Mouse (Mus musculus) liver, postnatal 0 days (tissue): ENCODE results near the gene Tmem117. TPM values are rescaled to one million over a fixed set of nuclear protein-coding genes. Genes with fewer than 3 reads are reported as not detected.

Experiments used
- ATAC-seq: fragments of 200-750 bp; cut with Nextera tagmentation; 2 replicates; pipeline ENCODE4 v1.8.0; 2017; ENCODE audit warnings: mild to moderate bottlenecking, moderate library complexity
- DNase-seq: peaks from one replicate; pipeline ENCODE4 v3.0.0-alpha.2; 2016
- H3K27ac ChIP-seq: fragments of 300-500 bp; sonication (generic); 2 replicates; pipeline ENCODE4 v1.5.1; 2014; ENCODE audit warnings: antibody characterized with exemption, moderate library complexity, mild to moderate bottlenecking, low read depth
- H3K27me3 ChIP-seq: fragments of 300-500 bp; sonication (generic); 2 replicates; pipeline ENCODE4 v1.6.1; 2014; ENCODE audit warnings: low read length, control low read depth, mixed read lengths; ENCODE audit not compliant: insufficient read depth
- H3K36me3 ChIP-seq: fragments of 300-500 bp; sonication (generic); replicated peaks from 2 replicates; pipeline ENCODE4 v1.6.1; 2014; ENCODE audit warnings: mild to moderate bottlenecking, control low read depth, low read length, moderate library complexity, mixed read lengths; ENCODE audit not compliant: insufficient read depth
- H3K4me1 ChIP-seq: fragments of 300-500 bp; sonication (generic); 2 replicates; pipeline ENCODE4 v1.6.1; 2014; ENCODE audit warnings: antibody characterized with exemption, mild to moderate bottlenecking, control low read depth; ENCODE audit not compliant: insufficient read depth
- H3K4me2 ChIP-seq: fragments of 300-500 bp; sonication (generic); 2 replicates; pipeline ENCODE4 v1.6.1; 2014; ENCODE audit warnings: low read depth, mild to moderate bottlenecking, low read length, moderate library complexity, mixed read lengths
- H3K4me3 ChIP-seq: fragments of 300-500 bp; sonication (generic); 2 replicates; pipeline ENCODE4 v1.5.1; 2014; ENCODE audit warnings: low read depth, low read length
- H3K9ac ChIP-seq: fragments of 300-500 bp; sonication (generic); replicated peaks from 2 replicates; pipeline ENCODE4 v1.6.1; 2014; ENCODE audit warnings: mild to moderate bottlenecking, moderate library complexity
- H3K9me3 ChIP-seq: fragments of 300-500 bp; sonication (generic); 2 replicates; pipeline ENCODE4 v1.6.1; 2016; ENCODE audit warnings: mild to moderate bottlenecking, control low read depth, low read length, mixed read lengths
- CTCF ChIP-seq: sonication (generic); IDR thresholded peaks from 2 replicates; pipeline ENCODE4 v1.5.1; 2016; ENCODE audit warnings: antibody characterized with exemption, low read depth
- EP300 ChIP-seq: IDR thresholded peaks from 2 replicates; pipeline ENCODE4 v1.6.1; 2016; ENCODE audit warnings: antibody characterized with exemption, low read depth, mild to moderate bottlenecking
- WGBS: fragments of 180-500 bp; shearing (Covaris S2); extraction: QIAGEN DNeasy Blood & Tissue Kit; methylation state at CpG from one replicate; pipeline ENCODE4 v1.1.7; 2014; ENCODE audit not compliant: insufficient replicate concordance; 5-methylcytosine and 5-hydroxymethylcytosine counted together
- polyA plus RNA-seq: library from polyadenylated mRNA; unstranded; fragments of >200 nt; fragmentation: Nextera tagmentation; extraction: Ambion mirVana; gene quantifications from 2 replicates; pipeline ENCODE4 v1.2.1, GENCODE M21; 2015

Gene Tmem117
- polyA plus RNA-seq, 1 experiment from 2014 or later: not detected

- WGBS: 57% methylated on average over 3 of the region's 3 CpGs
- TF ChIP-seq CTCF (no peak), EP300 (no peak)
- no peak overlapping the region for H3K9ac ChIP-seq
- no peaks in the 10 kb centered on the region for H3K9me3 ChIP-seq
- H3K4me1 ChIP-seq: no peaks in the 10 kb centered on the region
- H3K36me3 ChIP-seq: no peaks in the 10 kb centered on the region
- no peak overlapping the region for H3K27ac ChIP-seq
- no peaks in the 10 kb centered on the region for H3K27me3 ChIP-seq
- H3K4me3 ChIP-seq: no peak overlapping the region
- DNase-seq (no peak), ATAC-seq (no peak)
- no peak overlapping the region for H3K4me2 ChIP-seq
These were observed 169.2 kb downstream of the Tmem117 start for GRCm38 (mm10) chr15:94798236-94798635.

GRCm38 (mm10) chr15:94801462-94801861 is 172.4 kb downstream of the Tmem117 start:
- H3K9me3 ChIP-seq: no peaks in the 10 kb centered on the region
- no peak for TF ChIP-seq CTCF
- TF ChIP-seq EP300: no peak
- no peaks in the 10 kb centered on the region for H3K36me3 ChIP-seq
- H3K4me2 ChIP-seq: no peak overlapping the region
- 66% methylated on average over 8 of the region's 8 CpGs for WGBS
- no peak overlapping the region for H3K27ac ChIP-seq
- H3K4me3 ChIP-seq: no peak overlapping the region
- ATAC-seq (no peak), DNase-seq (no peak)
- no peak overlapping the region for H3K9ac ChIP-seq
- H3K4me1 ChIP-seq: no peaks in the 10 kb centered on the region
- H3K27me3 ChIP-seq: no peaks in the 10 kb centered on the region

- no peak overlapping the region for H3K4me3 ChIP-seq
- no peak overlapping the region for H3K4me2 ChIP-seq
- no peak overlapping the region for H3K27ac ChIP-seq
- no peaks in the 10 kb centered on the region for H3K4me1 ChIP-seq
- no peak for ATAC-seq
- 79% methylated on average over 17 of the region's 17 CpGs for WGBS
- no peak for DNase-seq
- no peaks in the 10 kb centered on the region for H3K9me3 ChIP-seq
- no peak overlapping the region for H3K9ac ChIP-seq
- no peaks in the 10 kb centered on the region for H3K36me3 ChIP-seq
- no peak for TF ChIP-seq CTCF
- no peak for TF ChIP-seq EP300
- no peaks in the 10 kb centered on the region for H3K27me3 ChIP-seq
These were observed 173.8 kb downstream of the Tmem117 start for GRCm38 (mm10) chr15:94802820-94803219.

- TF ChIP-seq EP300: no peak
- no peak for TF ChIP-seq CTCF
- Histone ChIP-seq H3K4me2 (no peak overlapping the region), H3K27me3 (no peaks in the 10 kb centered on the region), H3K9me3 (no peaks in the 10 kb centered on the region), H3K4me1 (no peaks in the 10 kb centered on the region), H3K9ac (no peak overlapping the region), H3K27ac (no peak overlapping the region), H3K4me3 (no peak overlapping the region), H3K36me3 (no peaks in the 10 kb centered on the region)
- ATAC-seq (no peak), DNase-seq (no peak)
- WGBS: 52% methylated on average over 17 of the region's 17 CpGs
These were observed 174.8 kb downstream of the Tmem117 start for GRCm38 (mm10) chr15:94803624-94804342.

GRCm38 (mm10) chr15:94806005-94806404 is 177.0 kb downstream of the Tmem117 start:
- Histone ChIP-seq H3K9ac (no peak overlapping the region), H3K4me1 (no peaks in the 10 kb centered on the region), H3K36me3 (no peaks in the 10 kb centered on the region), H3K27ac (no peak overlapping the region), H3K9me3 (no peaks in the 10 kb centered on the region), H3K27me3 (no peaks in the 10 kb centered on the region), H3K4me2 (no peak overlapping the region), H3K4me3 (no peak overlapping the region)
- 63% methylated on average over 3 of the region's 3 CpGs for WGBS
- DNase-seq (no peak), ATAC-seq (no peak)
- TF ChIP-seq CTCF (no peak), EP300 (no peak)

GRCm38 (mm10) chr15:94811550-94811949 is 182.5 kb downstream of the Tmem117 start:
- H3K4me1 ChIP-seq: no peaks in the 10 kb centered on the region
- H3K4me3 ChIP-seq: no peak overlapping the region
- 60% methylated on average over 5 of the region's 5 CpGs for WGBS
- no peak overlapping the region for H3K9ac ChIP-seq
- H3K36me3 ChIP-seq: no peaks in the 10 kb centered on the region
- ATAC-seq (no peak), DNase-seq (no peak)
- no peak overlapping the region for H3K27ac ChIP-seq
- no peaks in the 10 kb centered on the region for H3K9me3 ChIP-seq
- H3K4me2 ChIP-seq: no peak overlapping the region
- H3K27me3 ChIP-seq: no peaks in the 10 kb centered on the region
- TF ChIP-seq CTCF (no peak), EP300 (no peak)
